Mouse (Mus musculus) C2C12 (cell line): ENCODE data around the gene Ampd2. TPM values are rescaled to one million over a fixed set of nuclear protein-coding genes. Genes with fewer than 3 reads are reported as not detected.

Experiments used
- H3K27me3 ChIP-seq: one replicate; pipeline ENCODE4 v1.6.1; 2011; ENCODE audit not compliant: control insufficient read depth, insufficient read depth, insufficient read length
- H3K36me3 ChIP-seq: one replicate; pipeline ENCODE4 v1.6.1; 2011; ENCODE audit not compliant: control insufficient read depth, insufficient read depth
- H3K4me3 ChIP-seq: one replicate; pipeline ENCODE4 v1.5.1; 2011; ENCODE audit warnings: mild to moderate bottlenecking, control low read depth; ENCODE audit not compliant: poor library complexity, insufficient read depth, severe bottlenecking
- H3K79me2 ChIP-seq: one replicate; pipeline ENCODE4 v1.6.1; 2011; ENCODE audit not compliant: control insufficient read depth, insufficient read depth
- H3K79me3 ChIP-seq: one replicate; pipeline ENCODE4 v1.6.1; 2011; ENCODE audit warnings: low read depth, control low read depth
- H3ac ChIP-seq: one replicate; pipeline ENCODE3; 2011; ENCODE audit warnings: low read depth; ENCODE audit not compliant: control insufficient read depth, insufficient read length
- CEBPB ChIP-seq: IDR thresholded peaks from one replicate; pipeline ENCODE4 v1.6.1; 2011; ENCODE audit warnings: low read depth, mild to moderate bottlenecking, control low read depth, moderate library complexity
- CTCF ChIP-seq: IDR thresholded peaks from one replicate; pipeline ENCODE4 v1.5.1; 2011; ENCODE audit not compliant: control insufficient read depth, insufficient read depth, insufficient read length
- FOSL1 ChIP-seq: IDR thresholded peaks from one replicate; pipeline ENCODE4 v1.8.0; 2011; ENCODE audit warnings: mild to moderate bottlenecking, low read length; ENCODE audit not compliant: poor library complexity, insufficient read depth, severe bottlenecking
- MAX ChIP-seq: IDR thresholded peaks from one replicate; pipeline ENCODE4 v1.6.1; 2011; ENCODE audit warnings: mild to moderate bottlenecking, control low read depth
- MYOD1 ChIP-seq: IDR thresholded peaks from one replicate; pipeline ENCODE4 v1.6.1; 2011; ENCODE audit warnings: low read depth; ENCODE audit not compliant: control insufficient read depth, insufficient read length
- MYOG ChIP-seq: IDR thresholded peaks from one replicate; pipeline ENCODE4 v1.6.1; 2011; ENCODE audit not compliant: control insufficient read depth, insufficient read length; ENCODE audit errors: extremely low read depth
- USF1 ChIP-seq: IDR thresholded peaks from one replicate; pipeline ENCODE4 v1.6.1; 2011; ENCODE audit warnings: low read depth, mild to moderate bottlenecking, control low read depth, moderate library complexity
- polyA plus RNA-seq: library from polyadenylated mRNA; unstranded; fragments of >200 nt; fragmentation: generic; extraction: Trizol; gene quantifications from one replicate; pipeline ENCODE4 v1.2.1, GENCODE M21; 2012; ENCODE audit warnings: missing spikeins

Ampd2 gene
- polyA plus RNA-seq, 1 experiment = 58.3 TPM

DNA sequence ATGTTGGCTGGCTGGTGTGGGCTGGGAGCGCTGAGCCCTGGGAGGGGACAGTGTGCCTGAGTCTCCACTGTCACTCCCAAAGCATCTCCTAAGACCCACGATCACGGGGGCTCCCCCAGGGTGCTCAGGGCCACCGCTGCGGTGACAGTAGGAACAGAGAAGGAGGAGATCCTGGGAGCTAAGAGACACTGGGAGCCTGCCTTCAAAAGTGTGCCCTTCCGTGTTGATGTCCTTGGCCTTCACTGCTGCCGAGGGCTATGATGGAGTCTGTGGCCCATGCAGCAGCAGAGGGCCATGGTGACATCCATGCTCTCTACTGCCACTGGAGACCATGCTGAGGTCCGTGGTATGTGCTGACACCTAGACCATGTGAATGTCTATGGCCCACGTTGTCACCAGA, 20.9 kb downstream of the Ampd2 start:
- no peaks in the 10 kb centered on the region for H3K79me3 ChIP-seq
- H3K79me2 ChIP-seq = no peaks in the 10 kb centered on the region
- no peaks in the 10 kb centered on the region for H3K27me3 ChIP-seq
- no peaks in the 10 kb centered on the region for H3K36me3 ChIP-seq
- H3ac ChIP-seq = no peak overlapping the region
- H3K4me3 ChIP-seq = no peak overlapping the region
- TF ChIP-seq CTCF (no peak), USF1 (no peak), MYOD1 (no peak), MYOG (no peak), FOSL1 (no peak), MAX (no peak), CEBPB (no peak)

DNA sequence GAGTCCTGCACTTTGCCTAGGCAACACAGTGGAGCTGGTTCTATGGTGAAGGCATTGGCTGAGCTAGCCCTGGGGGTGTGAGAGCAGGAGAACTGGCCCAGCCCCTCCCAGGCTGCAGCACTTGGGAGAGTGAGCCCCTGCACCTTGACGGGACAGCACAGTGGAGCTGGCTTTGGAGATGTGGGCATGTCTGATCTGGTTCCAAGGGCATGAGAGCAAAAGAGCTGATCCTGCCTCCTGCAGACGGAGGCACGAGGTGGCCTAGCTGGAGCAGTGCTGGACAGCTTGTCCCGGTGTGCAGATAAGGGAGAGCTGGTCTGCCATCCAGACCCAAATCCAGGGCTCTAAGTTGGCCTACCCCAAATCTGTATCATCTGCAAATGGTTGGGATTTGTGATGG, 21.8 kb downstream of the Ampd2 start:
- Histone ChIP-seq H3ac (no peak overlapping the region), H3K79me3 (no peaks in the 10 kb centered on the region), H3K36me3 (no peaks in the 10 kb centered on the region), H3K4me3 (no peak overlapping the region), H3K27me3 (no peaks in the 10 kb centered on the region), H3K79me2 (no peaks in the 10 kb centered on the region)
- TF ChIP-seq MYOD1 (no peak), MYOG (no peak), FOSL1 (no peak), MAX (no peak), CTCF (no peak)

GRCm38 (mm10) chr3:108062648-108063047, 23.8 kb downstream of the Ampd2 start:
- TF ChIP-seq CEBPB = no peak
- no peak for TF ChIP-seq MYOD1
- TF ChIP-seq FOSL1 = no peak
- TF ChIP-seq USF1 = no peak
- TF ChIP-seq CTCF = no peak
- no peak for TF ChIP-seq MYOG
- no peak for TF ChIP-seq MAX
- H3K36me3 ChIP-seq = no peaks in the 10 kb centered on the region
- no peaks in the 10 kb centered on the region for H3K27me3 ChIP-seq
- H3K79me2 ChIP-seq = no peaks in the 10 kb centered on the region
- no peak overlapping the region for H3ac ChIP-seq
- H3K4me3 ChIP-seq = no peak overlapping the region
- H3K79me3 ChIP-seq = no peaks in the 10 kb centered on the region

GRCm38 (mm10) chr3:108061420-108061819, 25.0 kb downstream of the Ampd2 start:
- no peak overlapping the region for H3K4me3 ChIP-seq
- no peaks in the 10 kb centered on the region for H3K36me3 ChIP-seq
- no peaks in the 10 kb centered on the region for H3K79me2 ChIP-seq
- H3K79me3 ChIP-seq = no peaks in the 10 kb centered on the region
- no peaks in the 10 kb centered on the region for H3K27me3 ChIP-seq
- H3ac ChIP-seq = no peak overlapping the region
- TF ChIP-seq CEBPB (no peak), MYOD1 (no peak), MAX (no peak), USF1 (no peak), CTCF (no peak), FOSL1 (no peak), MYOG (no peak)

DNA sequence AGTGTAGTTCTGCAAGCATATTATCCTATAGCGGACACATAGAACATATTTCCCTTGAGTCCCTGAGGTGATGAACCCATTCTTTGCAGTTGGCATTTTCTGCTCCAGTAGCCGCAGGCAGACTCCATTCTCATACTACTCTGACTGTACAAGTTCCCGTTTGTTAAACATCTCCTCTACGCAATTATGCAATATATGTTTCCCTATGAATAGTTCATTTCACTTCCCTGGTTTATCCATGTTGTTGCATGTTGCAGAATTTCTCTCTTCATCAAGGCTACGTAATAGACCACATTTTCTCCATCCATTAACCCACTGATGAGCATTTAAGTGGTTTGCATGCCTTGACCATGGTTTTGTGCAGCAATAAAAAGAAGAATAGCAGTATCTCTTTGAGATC, 36.0 kb downstream of the Ampd2 start:
- no peaks in the 10 kb centered on the region for H3K36me3 ChIP-seq
- no peak for TF ChIP-seq USF1
- TF ChIP-seq MAX = no peak
- no peak for TF ChIP-seq CEBPB
- no peak for TF ChIP-seq CTCF
- no peak for TF ChIP-seq FOSL1
- TF ChIP-seq MYOD1 = no peak
- no peak for TF ChIP-seq MYOG
- H3K27me3 ChIP-seq = peaks cover 5% of the 10 kb centered on the region
- no peaks in the 10 kb centered on the region for H3K79me2 ChIP-seq
- H3ac ChIP-seq = no peak overlapping the region
- no peak overlapping the region for H3K4me3 ChIP-seq
- H3K79me3 ChIP-seq = no peaks in the 10 kb centered on the region

DNA sequence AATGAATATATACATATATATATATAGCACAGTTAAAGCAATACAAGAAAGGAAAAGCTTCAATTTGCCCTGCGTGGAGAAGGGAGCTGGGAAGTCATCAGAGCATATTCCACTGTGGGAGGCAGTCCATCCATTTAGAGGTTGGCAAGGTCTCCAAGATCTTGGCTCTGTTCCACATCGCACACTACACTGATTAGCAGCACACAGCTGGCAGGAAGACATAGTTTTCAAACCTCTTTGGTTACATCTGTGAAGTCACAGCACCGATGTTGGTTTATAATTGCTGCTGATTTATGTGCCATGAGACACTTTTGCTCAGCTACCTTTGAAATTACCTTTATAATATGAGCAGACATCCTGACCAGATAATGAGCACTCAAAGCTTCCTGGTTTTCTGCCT, 38.1 kb downstream of the Ampd2 start:
- Histone ChIP-seq H3K4me3 (no peak overlapping the region), H3ac (no peak overlapping the region), H3K79me2 (no peaks in the 10 kb centered on the region), H3K27me3 (peaks cover 4% of the 10 kb centered on the region), H3K79me3 (no peaks in the 10 kb centered on the region), H3K36me3 (no peaks in the 10 kb centered on the region)
- TF ChIP-seq USF1 (no peak), MYOG (no peak), MAX (no peak), CTCF (no peak), MYOD1 (no peak), CEBPB (no peak), FOSL1 (no peak)
